Mouse (Mus musculus) spleen, adult 2 months (tissue): ENCODE data around the gene Abcb6. TPM values are rescaled to one million over a fixed set of nuclear protein-coding genes. Genes with fewer than 3 reads are reported as not detected.

Experiments used
- DNase-seq, 2 experiments: peaks; one replicate each; pipeline versions ENCODE4 v3.0.0 to v3.0.0-alpha.2; 2012 to 2021; ENCODE audit warnings: low spot score in 2 of 2, low read depth in 1 of 2
- H3K27ac ChIP-seq: fragments of 200-500 bp; 2 replicates; pipeline ENCODE4 v1.5.1; 2012; ENCODE audit warnings: low read length, inconsistent platforms; ENCODE audit not compliant: insufficient read depth
- H3K27me3 ChIP-seq: fragments of 200-500 bp; 2 replicates; pipeline ENCODE4 v1.6.1; 2012; ENCODE audit warnings: mild to moderate bottlenecking, moderate library complexity, low read length, inconsistent platforms; ENCODE audit not compliant: control insufficient read depth, insufficient read depth
- H3K36me3 ChIP-seq: fragments of 200-500 bp; 2 replicates; pipeline ENCODE4 v1.6.1; 2012; ENCODE audit warnings: mild to moderate bottlenecking, low read length, inconsistent platforms; ENCODE audit not compliant: control insufficient read depth, insufficient read depth
- H3K4me1 ChIP-seq: fragments of 200-500 bp; 2 replicates; pipeline ENCODE4 v1.6.1; 2011; ENCODE audit warnings: inconsistent platforms; ENCODE audit not compliant: control insufficient read depth, insufficient read depth, insufficient read length
- H3K4me3 ChIP-seq: fragments of 200-500 bp; 2 replicates; pipeline ENCODE4 v1.5.1; 2011; ENCODE audit warnings: mild to moderate bottlenecking, inconsistent platforms; ENCODE audit not compliant: insufficient read depth, insufficient read length; ENCODE audit errors: extremely low read depth
- CTCF ChIP-seq: fragments of 200-500 bp; IDR thresholded peaks from 2 replicates; pipeline ENCODE4 v1.5.1; 2011; ENCODE audit warnings: mild to moderate bottlenecking, inconsistent platforms; ENCODE audit not compliant: insufficient read depth, insufficient read length, insufficient replicate concordance; ENCODE audit errors: extremely low read depth
- POLR2A ChIP-seq: fragments of 200-500 bp; IDR thresholded peaks from 2 replicates; pipeline ENCODE4 v1.6.1; 2011; ENCODE audit warnings: low read depth, low read length, inconsistent platforms
- WGBS: fragments of 180-500 bp; shearing (Covaris S2); methylation state at CpG from one replicate; pipeline ENCODE4 v1.1.7; 2018; 5-methylcytosine and 5-hydroxymethylcytosine counted together
- polyA plus RNA-seq: library from polyadenylated mRNA; depleted of rRNA; stranded (reverse); fragments of >200 nt; gene quantifications from 2 replicates; pipeline ENCODE4 v1.2.3, GENCODE M21; 2012

The Abcb6 gene
- polyA plus RNA-seq, 1 experiment, result 14.0 TPM

DNA sequence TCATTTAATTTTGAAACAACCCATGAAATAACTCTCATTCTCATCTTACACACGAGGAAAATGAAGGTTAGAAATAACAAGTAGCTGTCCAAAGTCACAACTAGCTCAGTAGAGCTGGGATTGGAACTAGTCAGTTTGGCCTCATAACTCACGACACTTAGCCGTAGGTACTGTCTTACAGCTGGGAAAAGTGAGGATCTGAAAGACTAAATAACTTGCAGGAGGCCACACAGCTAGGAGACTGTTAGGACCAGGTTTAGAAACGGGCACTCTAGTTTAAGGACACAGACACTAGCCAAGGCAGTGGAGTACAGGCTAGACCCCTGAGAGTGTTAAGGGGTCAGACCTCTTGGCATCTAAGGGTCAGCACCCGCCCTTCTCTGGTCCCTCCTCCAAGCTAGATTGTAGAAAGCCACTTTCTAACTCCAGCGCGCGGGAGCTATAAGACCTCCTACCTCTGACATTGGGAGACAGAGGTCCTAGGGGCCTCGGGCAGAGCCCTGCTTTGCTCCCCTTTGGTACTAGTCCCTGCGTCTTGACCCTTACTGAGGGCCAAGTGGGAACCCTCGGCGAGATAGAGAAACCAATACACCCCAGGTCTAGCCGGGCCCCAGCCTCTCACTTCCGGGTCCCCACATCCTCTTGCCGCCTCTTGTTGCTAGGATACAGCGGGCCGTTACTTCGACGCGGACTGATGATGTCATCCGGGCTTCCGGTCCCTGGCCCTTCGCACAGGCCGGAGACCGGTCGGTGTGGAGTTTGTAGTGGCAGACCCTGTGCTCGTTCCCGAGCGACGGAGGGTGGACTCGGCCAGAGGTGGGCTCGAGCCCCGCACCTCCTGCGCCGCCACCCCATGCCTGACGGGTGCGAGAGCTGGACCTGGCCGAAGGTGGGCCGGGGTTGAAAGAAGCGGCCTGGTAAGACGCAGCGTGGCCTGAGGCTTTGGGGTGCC is 30.2 kb upstream of the Abcb6 start, which contains the start of the genes Glb1l and Stk16:
TSS of gene Glb1l (minus strand) at position 678 of the 952 bp plus-strand sequence.
TSS of gene Stk16 (plus strand) at position 703 of the 952 bp plus-strand sequence.
- H3K4me1 ChIP-seq, result peaks cover 20% of the 10 kb centered on the region; the same call in 1 of the 2 replicates
- DNase-seq, result peak; percentile 90 to 95
- WGBS, result 3% methylated on average over 42 of the region's 42 CpGs

DNA sequence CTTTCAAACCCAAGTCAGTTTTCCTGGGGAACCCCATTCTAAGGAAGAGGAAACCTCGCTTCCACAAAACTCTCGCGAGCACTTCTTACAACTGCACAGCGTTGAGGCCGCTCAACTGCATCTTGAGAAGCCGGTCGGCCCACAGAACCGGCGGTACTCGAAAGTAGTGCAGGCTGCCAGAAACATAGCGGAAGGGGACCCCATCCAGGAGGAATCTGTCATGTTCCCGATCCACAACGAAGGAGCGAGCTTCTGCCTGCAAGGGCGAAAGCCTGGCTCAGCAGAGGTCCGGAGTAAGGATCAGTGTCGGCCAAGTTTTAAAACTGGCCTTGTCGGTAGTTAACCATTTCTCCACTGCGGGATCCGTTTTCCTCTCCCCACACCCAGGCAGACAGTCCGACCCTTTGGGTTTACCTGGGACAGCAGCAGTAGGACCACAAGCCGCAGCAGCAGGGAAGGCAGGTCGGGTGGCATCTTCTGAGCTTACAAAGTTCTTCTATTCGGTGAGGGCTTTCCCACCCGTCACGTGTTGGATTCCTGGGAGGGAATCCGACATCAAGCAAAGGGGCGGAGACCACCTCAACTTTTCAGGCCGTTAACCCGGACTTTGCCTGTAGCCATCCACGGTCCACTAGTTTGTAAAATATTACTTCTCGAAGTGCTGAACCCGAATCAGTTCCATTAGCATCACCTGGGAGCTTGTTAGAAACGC is 28.9 kb upstream of the Abcb6 start:
- no peak for DNase-seq
- TF ChIP-seq CTCF (no peak), POLR2A (no peak)
- H3K36me3 ChIP-seq, result peaks cover 1% of the 10 kb centered on the region

More for the DNA sequence above, 30.2 kb upstream of the Abcb6 start, which contains the start of the genes Glb1l and Stk16:
- Histone ChIP-seq H3K27me3 (no peaks in the 10 kb centered on the region), H3K27ac (peak within 1 kb of the TSS; percentile 53; the same call in 1 of the 2 replicates), H3K36me3 (peaks cover 13% of the 10 kb centered on the region), H3K4me3 (peak within 1 kb of the TSS; percentile 76)
- TF ChIP-seq CTCF (no peak), POLR2A (peak; percentile 58)

DNA sequence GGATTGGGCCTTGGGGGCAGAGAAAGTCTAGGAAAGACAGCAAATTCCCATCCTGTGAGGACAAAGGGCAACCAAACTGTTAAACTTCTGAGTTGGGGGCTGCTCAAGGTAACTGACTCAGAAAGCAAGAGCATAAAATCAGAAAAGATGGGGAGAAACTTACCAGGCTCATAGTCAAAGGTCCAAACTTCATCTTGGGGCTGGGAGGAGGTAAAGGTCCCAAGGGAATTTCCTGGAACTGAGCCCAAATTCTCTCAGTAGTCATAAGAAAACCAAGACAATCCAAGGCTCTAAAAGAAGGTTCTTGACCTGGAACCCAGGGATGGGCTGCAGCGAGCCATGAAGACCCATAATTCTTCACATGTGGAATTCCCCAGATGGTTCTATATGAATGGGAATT is 21.0 kb upstream of the Abcb6 start:
- no peak overlapping the region for H3K27ac ChIP-seq
- H3K4me1 ChIP-seq, result no peaks in the 10 kb centered on the region
- no peak for TF ChIP-seq CTCF
- TF ChIP-seq POLR2A, result no peak
- H3K27me3 ChIP-seq, result no peaks in the 10 kb centered on the region
- H3K4me3 ChIP-seq, result no peak overlapping the region
- WGBS, result 100% methylated on average over 1 of the region's 1 CpGs
- peaks cover 24% of the 10 kb centered on the region for H3K36me3 ChIP-seq
- DNase-seq, result no peak

More for the DNA sequence above, 28.9 kb upstream of the Abcb6 start:
- Histone ChIP-seq H3K4me1 (peaks cover 20% of the 10 kb centered on the region; the same call in 1 of the 2 replicates), H3K4me3 (peak overlapping the region; percentile 55), H3K27ac (peak overlapping the region; percentile 51; the same call in 1 of the 2 replicates), H3K27me3 (no peaks in the 10 kb centered on the region)
- 17% methylated on average over 34 of the region's 34 CpGs for WGBS

DNA sequence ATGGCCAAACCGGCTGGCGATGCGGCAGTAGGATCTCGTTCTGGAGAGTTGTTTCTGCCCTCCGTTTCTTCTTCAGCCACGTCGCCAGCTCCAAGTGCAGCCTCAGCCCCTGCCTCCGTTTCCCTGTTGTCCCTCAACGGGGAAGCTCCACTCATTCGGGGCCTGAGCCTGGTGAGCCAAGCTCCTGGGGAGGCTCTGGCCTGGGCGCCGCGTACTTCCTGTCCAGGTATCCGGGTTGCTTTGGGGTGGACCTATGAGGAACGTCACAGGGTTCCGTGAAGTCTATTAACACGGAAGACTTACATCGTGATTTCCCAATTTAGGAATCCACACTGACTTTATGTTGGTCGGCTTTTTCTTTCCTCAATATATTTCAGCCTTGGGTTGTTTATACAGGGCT is 12.3 kb upstream of the Abcb6 start:
- peaks cover 6% of the 10 kb centered on the region for H3K4me1 ChIP-seq
- no peaks in the 10 kb centered on the region for H3K27me3 ChIP-seq
- peak in 1 of 2 experiments; percentile 40 for DNase-seq
- TF ChIP-seq POLR2A (no peak; the same call in 1 of the 2 replicates), CTCF (no peak)
- H3K27ac ChIP-seq, result peak overlapping the region; percentile 81
- under 1% methylated on average over 19 of the region's 19 CpGs for WGBS
- peak overlapping the region; percentile 97 for H3K4me3 ChIP-seq
- H3K36me3 ChIP-seq, result peaks cover 9% of the 10 kb centered on the region

DNA sequence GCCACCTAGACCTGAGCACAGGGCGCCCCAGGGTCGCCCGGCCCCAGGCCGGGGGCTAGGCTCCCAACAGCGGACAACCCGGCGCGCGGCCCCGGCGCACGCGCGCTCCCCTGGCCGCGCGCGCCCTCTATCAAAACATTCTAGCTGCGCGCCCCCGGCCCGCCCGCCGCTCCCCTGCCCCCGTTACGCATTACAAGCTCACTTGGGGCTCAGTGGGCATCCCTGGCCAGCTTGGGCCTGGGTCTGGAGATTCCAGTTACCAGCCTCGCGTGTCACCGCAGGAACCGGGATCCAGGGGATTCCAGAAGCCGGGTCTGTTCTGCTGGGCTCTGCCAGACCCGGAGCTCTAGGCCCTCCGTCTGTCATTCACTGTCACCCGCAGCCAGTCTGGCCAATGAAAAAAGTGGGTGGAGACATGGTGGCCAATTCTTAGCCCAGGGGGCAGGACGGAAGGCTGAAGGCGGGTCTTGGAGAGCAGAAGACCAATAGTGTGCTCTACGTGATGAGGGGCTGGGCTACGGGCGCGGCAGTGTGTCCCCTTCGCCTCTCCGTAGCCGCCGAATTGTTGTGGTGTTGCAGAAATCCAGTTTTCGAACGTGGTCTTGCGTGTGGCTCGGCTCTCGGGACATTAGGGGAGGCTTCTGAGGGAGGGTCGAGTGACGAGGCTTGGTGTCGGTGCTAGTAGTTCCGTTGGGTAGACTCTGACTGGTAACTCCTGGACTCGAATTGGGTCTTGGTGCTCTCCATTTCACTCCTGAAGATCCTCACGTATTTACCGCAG is 11.6 kb upstream of the Abcb6 start, which contains the start of the genes Ankzf1 and Atg9a:
TSS of gene Ankzf1 (plus strand) at position 530 of the 781 bp plus-strand sequence.
TSS of gene Atg9a (minus strand) at position 575 of the 781 bp plus-strand sequence.
- H3K4me3 ChIP-seq, result peak within 1 kb of the TSS; percentile 97
- DNase-seq, result peak; percentile 92 to 93
- WGBS, result 1% methylated on average over 56 of the region's 56 CpGs
- peaks cover 6% of the 10 kb centered on the region for H3K4me1 ChIP-seq
- no peak for TF ChIP-seq CTCF
- TF ChIP-seq POLR2A, result no peak; the same call in none of the 2 replicates
- H3K27me3 ChIP-seq, result no peaks in the 10 kb centered on the region
- peaks cover 10% of the 10 kb centered on the region for H3K36me3 ChIP-seq
- H3K27ac ChIP-seq, result peak within 1 kb of the TSS; percentile 81

DNA sequence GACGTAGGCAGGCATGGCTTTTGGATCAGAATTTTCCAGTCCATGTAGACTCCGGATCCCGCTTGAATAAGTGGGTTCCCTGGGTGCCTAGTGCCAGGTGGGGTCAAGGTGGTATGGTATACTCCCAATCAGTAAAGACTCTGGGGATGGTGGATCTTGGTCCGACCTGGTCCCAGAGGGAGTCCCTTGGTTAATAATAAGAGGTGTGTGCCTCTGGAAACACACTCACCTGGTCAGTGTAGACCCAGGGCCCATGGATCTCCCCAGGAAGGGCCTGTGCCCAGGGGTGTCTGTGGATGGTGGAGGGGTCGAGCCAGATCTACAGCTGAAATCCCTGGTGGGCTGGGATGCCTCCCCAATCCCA is 11.0 kb upstream of the Abcb6 start:
- TF ChIP-seq POLR2A, result no peak
- no peak for TF ChIP-seq CTCF
- peaks cover 10% of the 10 kb centered on the region for H3K36me3 ChIP-seq
- no peak for DNase-seq
- WGBS, result 51% methylated on average over 5 of the region's 5 CpGs
- H3K27ac ChIP-seq, result peak overlapping the region; percentile 74; the same call in 1 of the 2 replicates
- no peaks in the 10 kb centered on the region for H3K27me3 ChIP-seq
- H3K4me3 ChIP-seq, result peak overlapping the region; percentile 97
- H3K4me1 ChIP-seq, result peaks cover 6% of the 10 kb centered on the region
